Mouse (Mus musculus) CH12.LX (cell line): ENCODE data around the gene Oxsr1. TPM values are rescaled to one million over a fixed set of nuclear protein-coding genes. Genes with fewer than 3 reads are reported as not detected.

ENCODE experiments used
- DNase-seq: peaks from one replicate; pipeline ENCODE4 v3.0.0-alpha.2; 2013; ENCODE audit errors: extremely low read depth
- H3K27ac ChIP-seq: 2 replicates; pipeline ENCODE4 v1.5.1; 2012; ENCODE audit warnings: low read depth, mild to moderate bottlenecking, control low read depth, moderate library complexity; ENCODE audit not compliant: insufficient read depth
- H3K27me3 ChIP-seq: replicated peaks from 2 replicates; pipeline ENCODE3; 2012; ENCODE audit warnings: inconsistent platforms
- H3K36me3 ChIP-seq, 2 experiments: replicated peaks in 1 of 2; 2 replicates each; pipeline versions ENCODE3 to v1.6.1; 2012; ENCODE audit warnings: inconsistent platforms in 1 of 2, low read length in 1 of 2, mild to moderate bottlenecking in 1 of 2, mixed read lengths in 1 of 2, moderate library complexity in 1 of 2; ENCODE audit not compliant: control insufficient read depth in 1 of 2, insufficient read depth in 1 of 2
- H3K4me1 ChIP-seq, 2 experiments: 2 replicates each; pipeline ENCODE4 v1.6.1; 2012; ENCODE audit warnings: inconsistent platforms in 1 of 2, moderate library complexity in 1 of 2; ENCODE audit not compliant: insufficient read depth in 2 of 2, control insufficient read depth in 1 of 2
- H3K4me2 ChIP-seq: 2 replicates; pipeline ENCODE4 v1.6.1; 2012; ENCODE audit warnings: low read depth, mild to moderate bottlenecking, control low read depth; ENCODE audit not compliant: poor library complexity, insufficient read depth, severe bottlenecking
- H3K4me3 ChIP-seq, 3 experiments: fragments of 150-350 bp in 1 of 3; sonication (generic) in 1 of 3; replicated peaks in 1 of 3; 2 replicates each; pipeline versions ENCODE3 to v1.5.1; 2011 to 2012; ENCODE audit warnings: low read depth in 2 of 3, low read length in 2 of 3, mild to moderate bottlenecking in 2 of 3, moderate library complexity in 2 of 3, control low read depth in 1 of 3, improper control_type of control experiment in 1 of 3, inconsistent platforms in 1 of 3, mixed read lengths in 1 of 3; ENCODE audit not compliant: poor library complexity in 1 of 3
- H3K79me2 ChIP-seq: replicated peaks from 2 replicates; pipeline ENCODE4 v1.6.1; 2012; ENCODE audit warnings: mild to moderate bottlenecking, moderate library complexity; ENCODE audit not compliant: control insufficient read depth, poor library complexity, insufficient read depth, severe bottlenecking; ENCODE audit errors: extremely low read depth
- H3K9ac ChIP-seq: 2 replicates; pipeline ENCODE4 v1.6.1; 2012; ENCODE audit warnings: low read depth, mild to moderate bottlenecking, control low read depth, moderate library complexity; ENCODE audit not compliant: insufficient read depth
- H3K9me3 ChIP-seq: replicated peaks from 2 replicates; pipeline ENCODE3; 2012; ENCODE audit warnings: low read length, inconsistent platforms, mixed read lengths
- BHLHE40 ChIP-seq: IDR thresholded peaks from 2 replicates; pipeline ENCODE4 v1.6.1; 2011; ENCODE audit warnings: mild to moderate bottlenecking, low read depth, low read length, improper control_type of control experiment
- CHD2 ChIP-seq: IDR thresholded peaks from 2 replicates; pipeline ENCODE4 v1.6.1; 2011; ENCODE audit warnings: low read length, improper control_type of control experiment
- EP300 ChIP-seq: IDR thresholded peaks from 2 replicates; pipeline ENCODE4 v1.6.1; 2011; ENCODE audit warnings: low read length, improper control_type of control experiment
- ETS1 ChIP-seq: conservative IDR thresholded peaks from 2 replicates; pipeline ENCODE4 v1.6.1; 2012; ENCODE audit warnings: low read depth, mild to moderate bottlenecking, inconsistent platforms, low read length, improper control_type of control experiment, moderate library complexity
- IRF4 ChIP-seq: IDR thresholded peaks from 2 replicates; pipeline ENCODE4 v1.6.1; 2014; ENCODE audit warnings: low read depth, mild to moderate bottlenecking, inconsistent platforms, low read length, improper control_type of control experiment
- JUN ChIP-seq: IDR thresholded peaks from 2 replicates; pipeline ENCODE4 v1.6.1; 2011; ENCODE audit warnings: low read depth, mild to moderate bottlenecking, low read length, improper control_type of control experiment, moderate library complexity; ENCODE audit not compliant: insufficient read depth
- JUND ChIP-seq: conservative IDR thresholded peaks from 2 replicates; pipeline ENCODE4 v1.6.1; 2011; ENCODE audit warnings: low read depth, low read length, improper control_type of control experiment
- KAT2A ChIP-seq: IDR thresholded peaks from 2 replicates; pipeline ENCODE4 v1.6.1; 2012; ENCODE audit warnings: low read length, improper control_type of control experiment, inconsistent platforms; ENCODE audit not compliant: insufficient replicate concordance
- MAFK ChIP-seq: IDR thresholded peaks from 2 replicates; pipeline ENCODE4 v1.6.1; 2011; ENCODE audit warnings: low read length, improper control_type of control experiment; ENCODE audit not compliant: insufficient replicate concordance
- MAX ChIP-seq: IDR thresholded peaks from 2 replicates; pipeline ENCODE4 v1.6.1; 2011; ENCODE audit warnings: low read length, improper control_type of control experiment
- MEF2A ChIP-seq: IDR thresholded peaks from 2 replicates; pipeline ENCODE4 v1.6.1; 2014; ENCODE audit warnings: low read depth, mild to moderate bottlenecking, inconsistent platforms, low read length, improper control_type of control experiment, borderline replicate concordance
- NRF1 ChIP-seq: IDR thresholded peaks from 2 replicates; pipeline ENCODE4 v1.6.1; 2014; ENCODE audit warnings: low read depth, mild to moderate bottlenecking, inconsistent platforms, low read length, improper control_type of control experiment, moderate library complexity
- POLR2A ChIP-seq: IDR thresholded peaks from 2 replicates; pipeline ENCODE4 v1.6.1; 2011; ENCODE audit warnings: low read depth, mild to moderate bottlenecking, improper control_type of control experiment, low read length
- SIN3A ChIP-seq: IDR thresholded peaks from 2 replicates; pipeline ENCODE4 v1.6.1; 2012; ENCODE audit warnings: low read length, improper control_type of control experiment, inconsistent platforms
- SMC3 ChIP-seq: IDR thresholded peaks from 2 replicates; pipeline ENCODE4 v1.6.1; 2011; ENCODE audit warnings: low read depth, low read length, improper control_type of control experiment
- TCF12 ChIP-seq: IDR thresholded peaks from 2 replicates; pipeline ENCODE4 v1.6.1; 2014; ENCODE audit warnings: low read depth, mild to moderate bottlenecking, inconsistent platforms, low read length, improper control_type of control experiment
- UBTF ChIP-seq: IDR thresholded peaks from 2 replicates; pipeline ENCODE4 v1.6.1; 2012; ENCODE audit warnings: low read depth, mild to moderate bottlenecking, inconsistent platforms, low read length, improper control_type of control experiment, moderate library complexity
- USF2 ChIP-seq: conservative IDR thresholded peaks from 2 replicates; pipeline ENCODE4 v1.6.1; 2011; ENCODE audit warnings: low read depth, low read length, improper control_type of control experiment
- ZC3H11A ChIP-seq: IDR thresholded peaks from 2 replicates; pipeline ENCODE4 v1.6.1; 2012; ENCODE audit warnings: low read depth, mild to moderate bottlenecking, inconsistent platforms, low read length, improper control_type of control experiment
- dilution Hi-C: fragments of 300-500 bp; cut with MboI; formaldehyde crosslinking; loops from 2 replicates; pipeline ENCODE4 v1.14.3; 2020; ENCODE audit warnings: low sequenced_read_pairs; ENCODE audit not compliant: extremely low pct_unique_long_range_greater_than_20kb, extremely low pct_ligation_motif_present
- in situ Hi-C: fragments of 300-500 bp; cut with MboI; formaldehyde crosslinking; loops from 3 replicates; pipeline ENCODE4 v1.14.3; 2019; ENCODE audit warnings: low sequenced_read_pairs, low pct_ligation_motif_present, low pct_unique_long_range_greater_than_20kb, mixed read lengths
- polyA plus RNA-seq: library from polyadenylated mRNA; unstranded; fragments of >175 nt; gene quantifications from 2 replicates; pipeline ENCODE4 v1.2.1, GENCODE M21; 2012; ENCODE audit warnings: low read depth; ENCODE audit not compliant: insufficient read length
- total RNA-seq, 2 experiments: library from RNA; depleted of rRNA; stranded (reverse); fragments of 300-350 nt in 1 of 2; fragments of >200 nt in 1 of 2; gene quantifications; 2 replicates each; pipeline ENCODE4 v1.2.3; 2012 to 2014

Oxsr1 gene
- total and polyA plus RNA-seq, 3 experiments = 22.1 to 36.1 (median 33.3) TPM

DNA sequence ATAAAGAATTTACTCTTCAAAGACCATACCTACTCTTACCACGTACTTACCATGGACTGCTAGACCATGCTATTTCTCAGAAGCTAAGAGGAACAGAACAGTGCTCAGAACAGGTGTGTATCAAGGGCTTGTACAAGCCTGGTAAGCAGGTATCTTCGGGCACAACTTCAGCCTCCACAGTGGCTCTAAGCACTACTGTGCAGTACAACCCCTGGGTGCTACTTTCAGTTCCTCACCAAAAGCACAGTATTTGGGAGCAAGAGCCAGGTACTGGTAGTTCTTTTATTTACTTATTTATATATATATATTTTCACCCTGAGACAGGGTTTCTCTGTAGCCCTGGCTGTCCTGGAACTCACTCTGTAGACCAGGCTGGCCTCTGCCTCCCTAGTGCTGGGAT is 61.4 kb downstream of the Oxsr1 start:
- H3K9ac ChIP-seq = no peak overlapping the region
- in situ Hi-C loops = no loop called here
- peaks cover 17 to 52% of the 10 kb centered on the region in 2 experiments for H3K36me3 ChIP-seq
- no peaks in the 10 kb centered on the region for H3K9me3 ChIP-seq
- dilution Hi-C loops = no loop called here
- no peak overlapping the region for H3K27ac ChIP-seq
- H3K4me2 ChIP-seq = no peak overlapping the region
- no peaks in the 10 kb centered on the region for H3K79me2 ChIP-seq
- H3K27me3 ChIP-seq = no peaks in the 10 kb centered on the region
- no peak overlapping the region for H3K4me3 ChIP-seq
- peak; percentile 59 for TF ChIP-seq IRF4
- TF ChIP-seq BHLHE40 = no peak
- TF ChIP-seq EP300 = peak; percentile 44; the same call in 1 of the 2 replicates
- DNase-seq = no peak
- peaks cover 24 to 78% of the 10 kb centered on the region in 2 experiments for H3K4me1 ChIP-seq

DNA sequence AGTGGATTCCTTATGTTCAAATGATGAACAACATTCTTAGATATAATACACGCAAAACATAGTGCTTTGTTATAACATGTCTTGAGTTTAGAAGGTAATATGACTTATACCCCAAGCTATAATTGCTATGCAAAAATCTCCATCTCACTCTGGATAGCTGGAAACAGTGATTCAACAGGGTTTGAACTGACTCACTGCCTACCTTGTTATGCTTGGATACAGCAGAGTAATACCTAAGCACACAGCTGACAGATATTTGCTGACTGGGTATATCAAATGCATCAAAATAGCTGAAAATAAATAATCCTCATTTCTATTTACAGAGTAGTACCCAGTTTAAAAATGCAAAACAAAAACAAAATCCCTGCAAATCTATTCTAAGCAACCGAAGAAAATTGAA is 63.4 kb downstream of the Oxsr1 start:
- H3K9ac ChIP-seq = no peak overlapping the region
- peaks cover 17 to 42% of the 10 kb centered on the region in 2 experiments for H3K36me3 ChIP-seq
- H3K27me3 ChIP-seq = no peaks in the 10 kb centered on the region
- no peak overlapping the region for H3K4me2 ChIP-seq
- TF ChIP-seq USF2 = no peak
- peak; percentile 68; the same call in 1 of the 2 replicates for TF ChIP-seq EP300
- TF ChIP-seq SIN3A = no peak
- TF ChIP-seq SMC3 = no peak
- no peak for TF ChIP-seq TCF12
- TF ChIP-seq JUND = peak; percentile 79
- no peak for TF ChIP-seq POLR2A
- TF ChIP-seq MEF2A = no peak
- no peak for TF ChIP-seq ZC3H11A
- peak; percentile 63 for TF ChIP-seq JUN
- no peak for TF ChIP-seq CHD2
- TF ChIP-seq KAT2A = no peak
- TF ChIP-seq ETS1 = peak; percentile 74
- 0 out of 2 replicates have a peak, but pooled peaks have one; percentile 60 for TF ChIP-seq MAFK
- no peak for TF ChIP-seq UBTF
- TF ChIP-seq MAX = no peak
- no peak for TF ChIP-seq NRF1
- peak; percentile 28; the same call in 1 of the 2 replicates for TF ChIP-seq IRF4
- dilution Hi-C loops = no loop called here
- no peaks in the 10 kb centered on the region for H3K79me2 ChIP-seq
- in situ Hi-C loops = no loop called here
- H3K4me3 ChIP-seq = no peak overlapping the region
- no peak overlapping the region for H3K27ac ChIP-seq
- H3K4me1 ChIP-seq = peaks cover 20 to 78% of the 10 kb centered on the region in 2 experiments
- H3K9me3 ChIP-seq = no peaks in the 10 kb centered on the region
- DNase-seq = peak; percentile 34
